8 mouse cellular contexts compared by ENCODE assay signal in the genomic region with DNA sequence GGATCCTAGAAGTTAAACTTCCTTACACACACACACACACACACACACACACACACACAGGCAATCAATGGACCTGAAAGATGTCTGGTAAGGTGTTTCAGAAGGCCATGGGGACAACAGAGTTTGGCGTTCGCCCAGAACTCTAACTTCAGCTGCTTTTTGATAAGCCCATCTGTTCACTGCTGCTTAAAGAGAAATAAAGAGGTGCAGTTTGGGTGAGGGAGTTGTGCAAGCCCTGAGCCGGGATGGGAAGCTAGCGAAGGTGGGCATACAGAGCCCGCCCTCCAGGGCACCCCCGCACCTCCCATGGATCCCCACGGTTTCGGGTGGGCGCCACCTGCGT. TPM values are rescaled to one million over a fixed set of nuclear protein-coding genes. Genes with fewer than 3 reads are reported as not detected.
DNase-seq lines count a peak whose midpoint lies in the region; ATAC-seq and TF ChIP-seq lines count a peak whose summit lies in the region.

No protein-coding gene starts in this region.

- peaks cover 12% of the 10 kb centered on the region; the same call in 1 of the 2 replicates for H3K27me3 ChIP-seq in kidney, embryonic 16.5 days (ENCODE audit: insufficient read depth, low read length)
- H3K27me3 ChIP-seq in forebrain, embryonic 15.5 days = peaks cover 17% of the 10 kb centered on the region; the same call in 1 of the 2 replicates
- H3K27me3 ChIP-seq in liver, embryonic 16.5 days (ENCODE audit: control insufficient read depth, insufficient read depth, low read depth, low read length) = no peaks in the 10 kb centered on the region

- TF ChIP-seq POLR2A in bone marrow macrophage, adult 2 months (IDR thresholded peaks at IDR 0.05; ENCODE audit: borderline replicate concordance, low read depth, low read length) = no peak

- H3K4me2 ChIP-seq in kidney, embryonic 16.5 days (replicated peaks; ENCODE audit: low read depth, low read length) = peak overlapping the region; percentile 99
- H3K4me2 ChIP-seq in forebrain, embryonic 15.5 days (replicated peaks) = peak overlapping the region; percentile 99
- peak overlapping the region; percentile 99 for H3K4me2 ChIP-seq in liver, embryonic 16.5 days (ENCODE audit: low read depth, low read length)

- peak overlapping the region; percentile 71 for H3K4me3 ChIP-seq in kidney, embryonic 16.5 days (ENCODE audit: low read length)
- peak overlapping the region; percentile 78 for H3K4me3 ChIP-seq in bone marrow macrophage, adult 2 months (ENCODE audit: insufficient read depth, low read length)
- H3K4me3 ChIP-seq in forebrain, embryonic 15.5 days = peak overlapping the region; percentile 83
- H3K4me3 ChIP-seq in liver, embryonic 16.5 days (ENCODE audit: low read depth, low read length) = peak overlapping the region; percentile 74

- no peak for DNase-seq in kidney, postnatal 14 days
- DNase-seq in left cerebral cortex, adult 18-20 months (ENCODE audit: low spot score in 2 of 2) = no peak
- no peak for DNase-seq in lung, adult 18-20 months

- 3% methylated on average over 10 of the region's 10 CpGs for WGBS in kidney, embryonic 16.5 days
- 4% methylated on average over 10 of the region's 10 CpGs for WGBS in forebrain, embryonic 15.5 days
- WGBS in liver, embryonic 16.5 days (ENCODE audit: insufficient replicate concordance) = under 1% methylated on average over 10 of the region's 10 CpGs

- H3K36me3 ChIP-seq in kidney, embryonic 16.5 days (ENCODE audit: insufficient read depth, low read length) = no peaks in the 10 kb centered on the region
- H3K36me3 ChIP-seq in forebrain, embryonic 15.5 days = no peaks in the 10 kb centered on the region
- no peaks in the 10 kb centered on the region for H3K36me3 ChIP-seq in liver, embryonic 16.5 days (ENCODE audit: control insufficient read depth, insufficient read depth)

- H3K27ac ChIP-seq in kidney, embryonic 16.5 days (ENCODE audit: low read length) = no peak overlapping the region
- no peak overlapping the region for H3K27ac ChIP-seq in bone marrow macrophage, adult 2 months (ENCODE audit: insufficient read depth, low read depth, low read length)
- H3K27ac ChIP-seq in forebrain, embryonic 15.5 days (replicated peaks) = no peak overlapping the region
- peak overlapping the region; percentile 64 for H3K27ac ChIP-seq in liver, embryonic 16.5 days (ENCODE audit: low read length)

- H3K9ac ChIP-seq in kidney, embryonic 16.5 days (replicated peaks; ENCODE audit: low read length) = peak overlapping the region; percentile 69
- peak overlapping the region; percentile 65 for H3K9ac ChIP-seq in forebrain, embryonic 15.5 days (replicated peaks)
- H3K9ac ChIP-seq in liver, embryonic 16.5 days (ENCODE audit: low read depth, low read length) = peak overlapping the region; percentile 70

- no peak for TF ChIP-seq CTCF in bone marrow macrophage, adult 2 months (IDR thresholded peaks at IDR 0.05; ENCODE audit: low read depth, low read length)

- no peak for ATAC-seq in kidney, embryonic 16.5 days (ENCODE audit: low FRiP score, low TSS enrichment)
- ATAC-seq in forebrain, embryonic 15.5 days (replicated peaks) = no peak
- 0 out of 2 replicates have a peak, but pooled peaks have one; percentile 1 for ATAC-seq in liver, embryonic 16.5 days (ENCODE audit: low read depth)
- ATAC-seq in frontal cortex, adult (ENCODE audit: low TSS enrichment) = no peak; the same call in 1 of the 2 replicates

- no peaks in the 10 kb centered on the region for H3K9me3 ChIP-seq in kidney, embryonic 16.5 days (ENCODE audit: low read length)
- H3K9me3 ChIP-seq in forebrain, embryonic 15.5 days = no peaks in the 10 kb centered on the region
- H3K9me3 ChIP-seq in liver, embryonic 16.5 days (replicated peaks; ENCODE audit: control insufficient read depth, low read length) = no peaks in the 10 kb centered on the region

- H3K4me1 ChIP-seq in kidney, embryonic 16.5 days (ENCODE audit: insufficient read depth, low read length) = peaks cover 18% of the 10 kb centered on the region
- peaks cover 26% of the 10 kb centered on the region for H3K4me1 ChIP-seq in bone marrow macrophage, adult 2 months (ENCODE audit: control insufficient read depth, insufficient read depth, low read length)
- H3K4me1 ChIP-seq in forebrain, embryonic 15.5 days = peaks cover 15% of the 10 kb centered on the region
- peaks cover 31% of the 10 kb centered on the region for H3K4me1 ChIP-seq in liver, embryonic 16.5 days (ENCODE audit: control insufficient read depth, low read depth, low read length)

RNA-seq across cellular contexts. Expression of a gene that starts 0.6 kb away (rescaled TPM):
- polyA plus RNA-seq in kidney, embryonic 16.5 days (2015; fragmentation: Nextera tagmentation; extraction: Ambion mirVana) = 7.4 and 7.9 TPM in 2 replicates
- 8.2 and 8.6 TPM in 2 replicates for polyA plus RNA-seq in bone marrow macrophage, adult 2 months (2012; ENCODE audit: insufficient read depth, insufficient read length, missing spikeins)
- 0.88 and 1.2 TPM in 2 replicates for polyA plus RNA-seq in forebrain, embryonic 15.5 days (2015; fragmentation: Nextera tagmentation; extraction: Ambion mirVana)
- 1.7 and 2.3 TPM in 2 replicates for polyA plus RNA-seq in liver, embryonic 16.5 days (2015; fragmentation: Nextera tagmentation; extraction: Ambion mirVana)
- 1 to 10 TPM; 8.4 to 9.8 TPM for total RNA-seq in left cerebral cortex, adult 18-20 months (2021)
